Mouse (Mus musculus) myocyte (in vitro differentiated cells): ENCODE results near the gene Zmynd15. TPM values are rescaled to one million over a fixed set of nuclear protein-coding genes. Genes with fewer than 3 reads are reported as not detected.

Experiments
- H3K27me3 ChIP-seq: one replicate; pipeline ENCODE4 v1.6.1; 2011; ENCODE audit not compliant: control insufficient read depth, insufficient read depth, insufficient read length
- H3K36me3 ChIP-seq: one replicate; pipeline ENCODE4 v1.6.1; 2011; ENCODE audit not compliant: control insufficient read depth, insufficient read depth
- H3K4me2 ChIP-seq: one replicate; pipeline ENCODE4 v1.6.1; 2011; ENCODE audit warnings: low read depth, control low read depth
- H3K4me3 ChIP-seq: one replicate; pipeline ENCODE4 v1.5.1; 2011; ENCODE audit warnings: mild to moderate bottlenecking, control low read depth, moderate library complexity
- H3K79me2 ChIP-seq: one replicate; pipeline ENCODE4 v1.6.1; 2011; ENCODE audit not compliant: control insufficient read depth, insufficient read depth
- H3ac ChIP-seq: one replicate; pipeline ENCODE4 v1.6.1; 2011; ENCODE audit not compliant: control insufficient read depth, insufficient read length
- CEBPB ChIP-seq: IDR thresholded peaks from 2 replicates; pipeline ENCODE4 v1.6.1; 2011; ENCODE audit warnings: mild to moderate bottlenecking, moderate library complexity; ENCODE audit not compliant: poor library complexity, insufficient read depth, severe bottlenecking
- E2F4 ChIP-seq: IDR thresholded peaks from one replicate; pipeline ENCODE4 v1.6.1; 2011; ENCODE audit warnings: mild to moderate bottlenecking, control low read depth, moderate library complexity; ENCODE audit not compliant: insufficient read depth
- MAX ChIP-seq: IDR thresholded peaks from one replicate; pipeline ENCODE4 v1.6.1; 2011; ENCODE audit warnings: low read depth, mild to moderate bottlenecking, control low read depth
- MYOD1 ChIP-seq, 3 experiments: IDR thresholded peaks; one replicate each; pipeline ENCODE4 v1.6.1; 2011; ENCODE audit warnings: control low read depth in 2 of 3, low read depth in 2 of 3, mild to moderate bottlenecking in 2 of 3, moderate library complexity in 1 of 3; ENCODE audit not compliant: insufficient read length in 2 of 3, control insufficient read depth in 1 of 3
- MYOG ChIP-seq, 3 experiments: IDR thresholded peaks; one replicate each; pipeline ENCODE4 v1.6.1; 2011; ENCODE audit warnings: control low read depth in 2 of 3, low read depth in 2 of 3, mild to moderate bottlenecking in 2 of 3; ENCODE audit not compliant: insufficient read length in 2 of 3, control insufficient read depth in 1 of 3, insufficient read depth in 1 of 3
- POLR2A ChIP-seq: IDR thresholded peaks from one replicate; pipeline ENCODE4 v1.6.1; 2011; ENCODE audit warnings: low read depth, mild to moderate bottlenecking, control low read depth, moderate library complexity; ENCODE audit not compliant: insufficient read length
- POLR2AphosphoS2 ChIP-seq: IDR thresholded peaks from one replicate; pipeline ENCODE4 v1.6.1; 2011; ENCODE audit warnings: low read depth, control low read depth; ENCODE audit not compliant: insufficient read length
- REST ChIP-seq: IDR thresholded peaks from one replicate; pipeline ENCODE4 v1.6.1; 2011; ENCODE audit warnings: mild to moderate bottlenecking, control low read depth, moderate library complexity; ENCODE audit not compliant: insufficient read depth, insufficient read length
- SRF ChIP-seq: IDR thresholded peaks from one replicate; pipeline ENCODE4 v1.6.1; 2011; ENCODE audit warnings: low read depth; ENCODE audit not compliant: control insufficient read depth, insufficient read length
- TCF12 ChIP-seq: IDR thresholded peaks from one replicate; pipeline ENCODE4 v1.6.1; 2011; ENCODE audit warnings: mild to moderate bottlenecking, control low read depth; ENCODE audit not compliant: poor library complexity, insufficient read depth, severe bottlenecking
- TCF3 ChIP-seq: IDR thresholded peaks from one replicate; pipeline ENCODE4 v1.6.1; 2011; ENCODE audit warnings: low read depth, control low read depth; ENCODE audit not compliant: insufficient read length
- USF1 ChIP-seq: IDR thresholded peaks from one replicate; pipeline ENCODE4 v1.6.1; 2011; ENCODE audit warnings: low read depth, mild to moderate bottlenecking, control low read depth, moderate library complexity
- polyA plus RNA-seq: library from polyadenylated mRNA; unstranded; fragments of >200 nt; fragmentation: generic; extraction: Trizol; gene quantifications from one replicate; pipeline ENCODE4 v1.2.1, GENCODE M21; 2012; ENCODE audit warnings: missing spikeins

Zmynd15 gene
- polyA plus RNA-seq, 1 experiment, result not detected

DNA sequence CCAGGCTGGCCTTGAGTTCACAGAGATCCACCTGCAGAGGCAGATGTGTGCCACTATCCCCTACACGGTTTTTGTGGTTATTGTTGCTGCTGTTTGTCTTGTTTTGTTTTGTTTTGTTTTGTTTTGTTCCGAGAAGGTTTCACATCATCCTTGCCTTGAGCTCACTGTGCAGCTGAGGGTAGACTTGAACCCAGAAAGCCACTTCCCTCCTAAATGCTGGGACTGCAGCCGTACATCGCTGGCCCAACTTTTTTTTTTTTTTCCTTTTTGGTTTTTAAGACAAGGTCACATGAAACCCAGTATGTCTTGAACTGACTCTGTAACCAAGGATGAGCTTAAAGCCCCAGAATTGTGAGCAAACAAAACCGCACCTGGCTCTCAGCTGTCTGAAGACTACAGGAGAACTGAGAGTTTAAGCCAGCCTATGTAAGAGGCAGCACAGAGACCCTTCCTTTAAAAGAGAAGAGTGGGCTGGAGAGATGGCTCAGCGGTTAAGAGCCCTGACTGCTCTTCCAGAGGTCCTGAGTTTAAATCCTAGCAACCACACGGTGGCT, 47.8 kb downstream of the Zmynd15 start:
- TF ChIP-seq MYOG (IDR thresholded peaks at IDR 0.05; ENCODE audit: control insufficient read depth in 1 of 3, insufficient read depth in 1 of 3, insufficient read length in 2 of 3, low read depth in 2 of 3) (no peak), USF1 (no peak), CEBPB (no peak)

DNA sequence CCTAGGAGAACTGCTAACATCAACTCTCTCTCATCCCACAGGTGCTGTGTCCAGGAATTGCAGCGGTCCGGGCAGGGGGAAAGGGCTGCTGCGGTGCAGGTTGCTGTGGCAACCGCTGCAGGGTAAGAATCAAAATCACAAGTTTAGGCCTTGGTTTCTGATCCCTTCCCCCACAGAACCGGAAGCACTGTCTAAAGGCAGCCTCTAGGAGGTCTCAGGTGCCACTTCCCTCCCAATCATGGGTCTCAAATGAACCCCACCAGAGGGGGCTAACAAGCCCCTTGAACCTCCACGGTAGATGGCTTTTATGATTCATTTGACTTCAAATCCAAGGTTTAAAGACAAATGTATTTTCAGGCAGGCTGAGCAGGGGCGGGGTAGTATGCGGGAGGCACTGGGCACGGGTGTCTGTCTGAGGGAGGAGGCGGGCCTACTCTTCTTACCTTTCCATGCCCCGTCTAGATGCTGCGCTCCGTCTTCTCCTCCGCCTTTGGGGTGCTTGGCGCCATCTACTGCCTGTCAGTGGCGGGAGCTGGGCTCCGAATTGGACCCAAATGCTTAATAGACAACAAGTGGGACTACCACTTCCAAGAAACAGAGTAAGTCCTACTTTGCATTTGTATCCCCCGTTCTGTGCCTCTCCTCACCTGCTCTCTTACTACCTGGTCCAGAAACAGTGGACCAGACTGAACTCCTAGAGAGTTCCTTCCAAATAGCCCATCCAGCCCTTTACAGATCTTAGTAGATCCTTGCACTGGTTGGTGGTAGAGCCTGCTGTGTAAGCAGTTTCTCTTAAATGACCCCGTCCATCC, 50.7 kb downstream of the Zmynd15 start:
- H3K27me3 ChIP-seq, result peaks cover 20% of the 10 kb centered on the region
- no peak for TF ChIP-seq MYOG (IDR thresholded peaks at IDR 0.05; ENCODE audit: control insufficient read depth in 1 of 3, insufficient read depth in 1 of 3, insufficient read length in 2 of 3, low read depth in 2 of 3)
- TF ChIP-seq REST, result no peak
- TF ChIP-seq SRF, result no peak
- TF ChIP-seq E2F4, result no peak
- no peak for TF ChIP-seq MAX
- no peak for TF ChIP-seq TCF12
- no peak for TF ChIP-seq POLR2AphosphoS2
- no peak for TF ChIP-seq POLR2A
- TF ChIP-seq USF1, result no peak
- no peak for TF ChIP-seq CEBPB
- TF ChIP-seq TCF3, result no peak
- no peak for TF ChIP-seq MYOD1 (IDR thresholded peaks at IDR 0.05; ENCODE audit: control insufficient read depth in 1 of 3, insufficient read length in 2 of 3, low read depth in 2 of 3)
- no peak overlapping the region for H3ac ChIP-seq
- H3K79me2 ChIP-seq, result no peaks in the 10 kb centered on the region
- no peak overlapping the region for H3K4me2 ChIP-seq
- H3K4me3 ChIP-seq, result no peak overlapping the region
- no peaks in the 10 kb centered on the region for H3K36me3 ChIP-seq

More for the DNA sequence above, 47.8 kb downstream of the Zmynd15 start:
- no peak overlapping the region for H3K4me3 ChIP-seq
- no peaks in the 10 kb centered on the region for H3K36me3 ChIP-seq
- H3K79me2 ChIP-seq, result no peaks in the 10 kb centered on the region
- H3K4me2 ChIP-seq, result no peak overlapping the region
- no peak overlapping the region for H3ac ChIP-seq
- H3K27me3 ChIP-seq, result peaks cover 32% of the 10 kb centered on the region

- no peak overlapping the region for H3ac ChIP-seq
- no peak overlapping the region for H3K4me2 ChIP-seq
- H3K4me3 ChIP-seq, result no peak overlapping the region
- H3K36me3 ChIP-seq, result no peaks in the 10 kb centered on the region
- TF ChIP-seq CEBPB, result no peak
- TF ChIP-seq MYOD1 (IDR thresholded peaks at IDR 0.05; ENCODE audit: control insufficient read depth in 1 of 3, insufficient read length in 2 of 3, low read depth in 2 of 3), result no peak
- TF ChIP-seq MAX, result no peak
- no peak for TF ChIP-seq TCF12
- TF ChIP-seq SRF, result no peak
- TF ChIP-seq TCF3, result no peak
- TF ChIP-seq MYOG (IDR thresholded peaks at IDR 0.05; ENCODE audit: control insufficient read depth in 1 of 3, insufficient read depth in 1 of 3, insufficient read length in 2 of 3, low read depth in 2 of 3), result no peak
- TF ChIP-seq POLR2A, result no peak
- TF ChIP-seq USF1, result no peak
- no peak for TF ChIP-seq E2F4
- no peak for TF ChIP-seq POLR2AphosphoS2
- peaks cover 18% of the 10 kb centered on the region for H3K27me3 ChIP-seq
- H3K79me2 ChIP-seq, result no peaks in the 10 kb centered on the region
Measured at GRCm38 (mm10) chr11:70511242-70511641, 52.0 kb downstream of the Zmynd15 start.

- H3K36me3 ChIP-seq, result no peaks in the 10 kb centered on the region
- H3K79me2 ChIP-seq, result no peaks in the 10 kb centered on the region
- TF ChIP-seq MYOD1 (IDR thresholded peaks at IDR 0.05; ENCODE audit: control insufficient read depth in 1 of 3, insufficient read length in 2 of 3, low read depth in 2 of 3), result no peak
- TF ChIP-seq TCF3, result no peak
- no peak for TF ChIP-seq USF1
- no peak for TF ChIP-seq POLR2A
- no peak for TF ChIP-seq MAX
- H3K27me3 ChIP-seq, result peaks cover 18% of the 10 kb centered on the region
- H3K4me2 ChIP-seq, result no peak overlapping the region
- H3ac ChIP-seq, result no peak overlapping the region
- no peak overlapping the region for H3K4me3 ChIP-seq
Measured at GRCm38 (mm10) chr11:70511825-70512224, 52.6 kb downstream of the Zmynd15 start.

GRCm38 (mm10) chr11:70512709-70513342, 53.6 kb downstream of the Zmynd15 start:
- TF ChIP-seq MYOD1 (IDR thresholded peaks at IDR 0.05; ENCODE audit: control insufficient read depth in 1 of 3, insufficient read length in 2 of 3, low read depth in 2 of 3), result no peak
- TF ChIP-seq REST, result no peak
- TF ChIP-seq MAX, result no peak
- TF ChIP-seq POLR2AphosphoS2, result no peak
- TF ChIP-seq TCF12, result no peak
- TF ChIP-seq SRF, result no peak
- TF ChIP-seq E2F4, result no peak
- no peak for TF ChIP-seq POLR2A
- TF ChIP-seq TCF3, result no peak
- TF ChIP-seq USF1, result no peak
- TF ChIP-seq CEBPB, result no peak
- no peak for TF ChIP-seq MYOG (IDR thresholded peaks at IDR 0.05; ENCODE audit: control insufficient read depth in 1 of 3, insufficient read depth in 1 of 3, insufficient read length in 2 of 3, low read depth in 2 of 3)
- Histone ChIP-seq H3K4me2 (no peak overlapping the region), H3K4me3 (no peak overlapping the region), H3ac (no peak overlapping the region), H3K79me2 (no peaks in the 10 kb centered on the region), H3K27me3 (peaks cover 18% of the 10 kb centered on the region), H3K36me3 (no peaks in the 10 kb centered on the region)
